ENCODE assay signal across 8 mouse cellular contexts in the genomic region with DNA sequence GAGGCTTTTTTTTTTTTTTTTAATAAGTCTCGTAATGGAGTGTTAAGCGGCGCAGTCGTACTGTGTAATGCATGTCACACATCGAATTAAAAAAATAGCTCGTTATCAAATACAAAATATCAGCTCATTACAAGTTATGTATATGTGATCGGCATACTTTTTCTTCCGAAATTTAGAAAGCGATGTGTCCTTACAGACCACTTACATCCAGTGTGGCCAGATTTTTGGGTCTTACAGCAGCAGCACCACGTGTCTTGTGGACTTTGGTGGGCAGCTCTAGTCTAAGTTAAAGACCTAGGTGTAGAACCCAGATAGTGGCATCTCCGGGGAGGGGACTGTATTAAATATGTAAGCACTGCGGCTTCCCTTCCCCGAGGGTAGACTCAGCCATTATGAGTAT. TPM values are rescaled to one million over a fixed set of nuclear protein-coding genes. Genes with fewer than 3 reads are reported as not detected.
DNase-seq lines count a peak whose midpoint lies in the region; ATAC-seq lines count a peak whose summit lies in the region.

No protein-coding gene starts in this region.

- intact Hi-C loops in left cerebral cortex, postnatal 4 days (cut with DNase I): no loop called here

- peak overlapping the region; percentile 93 for H3K4me3 ChIP-seq in embryonic facial prominence, embryonic 11.5 days (ENCODE audit: low read depth, low read length)
- peak overlapping the region; percentile 99 for H3K4me3 ChIP-seq in intestine, embryonic 15.5 days (replicated peaks)
- peak overlapping the region; percentile 99 for H3K4me3 ChIP-seq in midbrain, embryonic 14.5 days (replicated peaks; ENCODE audit: low read depth, low read length)

- peak overlapping the region; percentile 88 for H3K9ac ChIP-seq in embryonic facial prominence, embryonic 11.5 days (replicated peaks; ENCODE audit: low read length)
- peak overlapping the region; percentile 94 for H3K9ac ChIP-seq in intestine, embryonic 15.5 days
- H3K9ac ChIP-seq in midbrain, embryonic 14.5 days (replicated peaks; ENCODE audit: low read length): peak overlapping the region; percentile 88

- H3K27ac ChIP-seq in embryonic facial prominence, embryonic 11.5 days (replicated peaks; ENCODE audit: low read depth, low read length): no peak overlapping the region; the same call in 1 of the 2 replicates
- H3K27ac ChIP-seq in intestine, embryonic 15.5 days: peak overlapping the region; percentile 94
- H3K27ac ChIP-seq in midbrain, embryonic 14.5 days (replicated peaks; ENCODE audit: low read depth, low read length): no peak overlapping the region

- ATAC-seq in CD4-positive, CD25-positive, alpha-beta regulatory T cell, adult 4 months: peak; percentile 20
- ATAC-seq in embryonic facial prominence, embryonic 11.5 days (replicated peaks; ENCODE audit: insufficient number of reproducible peaks, low FRiP score, low TSS enrichment, low read depth): no peak
- peak; percentile 39 for ATAC-seq in intestine, embryonic 15.5 days
- ATAC-seq in midbrain, embryonic 14.5 days (ENCODE audit: low FRiP score, low TSS enrichment): no peak; the same call in 1 of the 2 replicates

- H3K4me2 ChIP-seq in embryonic facial prominence, embryonic 11.5 days (ENCODE audit: low read depth, low read length): peak overlapping the region; percentile 71
- H3K4me2 ChIP-seq in intestine, embryonic 15.5 days (replicated peaks): peak overlapping the region; percentile 77
- peak overlapping the region; percentile 76 for H3K4me2 ChIP-seq in midbrain, embryonic 14.5 days (ENCODE audit: low read length)

- no peaks in the 10 kb centered on the region for H3K9me3 ChIP-seq in embryonic facial prominence, embryonic 11.5 days (replicated peaks; ENCODE audit: control insufficient read depth, low read length)
- no peaks in the 10 kb centered on the region for H3K9me3 ChIP-seq in intestine, embryonic 15.5 days
- H3K9me3 ChIP-seq in midbrain, embryonic 14.5 days (ENCODE audit: control insufficient read depth, low read length): no peaks in the 10 kb centered on the region

- peaks cover 2% of the 10 kb centered on the region; the same call in 1 of the 2 replicates for H3K4me1 ChIP-seq in embryonic facial prominence, embryonic 11.5 days (ENCODE audit: control insufficient read depth, insufficient read depth, low read length)
- H3K4me1 ChIP-seq in intestine, embryonic 15.5 days (replicated peaks): peaks cover 12% of the 10 kb centered on the region; the same call in 1 of the 2 replicates
- peaks cover 24% of the 10 kb centered on the region for H3K4me1 ChIP-seq in midbrain, embryonic 14.5 days (ENCODE audit: control insufficient read depth, insufficient read depth, low read length)

- no peaks in the 10 kb centered on the region for H3K36me3 ChIP-seq in embryonic facial prominence, embryonic 11.5 days (replicated peaks; ENCODE audit: control insufficient read depth, insufficient read depth, low read depth, low read length)
- H3K36me3 ChIP-seq in intestine, embryonic 15.5 days: peaks cover 3% of the 10 kb centered on the region; the same call in 1 of the 2 replicates
- peaks cover 20% of the 10 kb centered on the region for H3K36me3 ChIP-seq in midbrain, embryonic 14.5 days (ENCODE audit: control insufficient read depth, insufficient read depth, low read length)

- no peaks in the 10 kb centered on the region for H3K27me3 ChIP-seq in embryonic facial prominence, embryonic 11.5 days (ENCODE audit: control insufficient read depth, insufficient read depth, low read length)
- no peaks in the 10 kb centered on the region for H3K27me3 ChIP-seq in intestine, embryonic 15.5 days (replicated peaks)
- H3K27me3 ChIP-seq in midbrain, embryonic 14.5 days (ENCODE audit: control insufficient read depth, insufficient read depth, low read length): no peaks in the 10 kb centered on the region

- 3% methylated on average over 13 of the region's 13 CpGs for WGBS in embryonic facial prominence, embryonic 11.5 days
- 1% methylated on average over 13 of the region's 13 CpGs for WGBS in intestine, embryonic 15.5 days
- WGBS in midbrain, embryonic 14.5 days: 2% methylated on average over 13 of the region's 13 CpGs

- DNase-seq in 3T3-L1 (ENCODE audit: low read depth, low spot score): peak; percentile 56
- peak; percentile 36 for DNase-seq in embryonic facial prominence, embryonic 11.5 days (ENCODE audit: low spot score)
- DNase-seq in midbrain, embryonic 14.5 days: peak; percentile 21
- no peak for DNase-seq in layer of hippocampus, postnatal 14 days (ENCODE audit: low spot score in 2 of 2)
- no peak for DNase-seq in left cerebral cortex, postnatal 4 days
- no peak for DNase-seq in right cerebral cortex, postnatal 14 days

RNA-seq across cellular contexts. Expression of a gene that starts 0.5 kb away (rescaled TPM):
- 10 to 100 TPM; 43.6 to 68.9 TPM for polyA plus RNA-seq in CD4-positive, CD25-positive, alpha-beta regulatory T cell, adult 4 months (2017; shearing (Covaris generic))
- 14.2 and 14.4 TPM in 2 replicates for polyA plus RNA-seq in embryonic facial prominence, embryonic 11.5 days (2014; fragmentation: Nextera tagmentation; extraction: Ambion mirVana)
- 13.3 and 15.8 TPM in 2 replicates for polyA plus RNA-seq in intestine, embryonic 15.5 days (2015; fragmentation: Nextera tagmentation; extraction: Ambion mirVana)
- polyA plus RNA-seq in midbrain, embryonic 14.5 days (2014; fragmentation: Nextera tagmentation; extraction: Ambion mirVana): 22.9 and 29.2 TPM in 2 replicates
- 10 to 100 TPM; 34.6 to 36.5 TPM for total RNA-seq in layer of hippocampus, postnatal 14 days (2021)
- total RNA-seq in left cerebral cortex, postnatal 4 days (2021): 10 to 100 TPM; 34.2 to 35.1 TPM

RNA-seq across cellular contexts. Expression of a gene that starts 30.9 kb away (rescaled TPM):
- 10 to 100 TPM; 93.1 to 95.5 TPM for polyA plus RNA-seq in CD4-positive, CD25-positive, alpha-beta regulatory T cell, adult 4 months (2017; shearing (Covaris generic))
- 259 and 274 TPM in 2 replicates for polyA plus RNA-seq in embryonic facial prominence, embryonic 11.5 days (2014; fragmentation: Nextera tagmentation; extraction: Ambion mirVana)
- 121 and 138 TPM in 2 replicates for polyA plus RNA-seq in intestine, embryonic 15.5 days (2015; fragmentation: Nextera tagmentation; extraction: Ambion mirVana)
- 92.6 and 145 TPM in 2 replicates for polyA plus RNA-seq in midbrain, embryonic 14.5 days (2014; fragmentation: Nextera tagmentation; extraction: Ambion mirVana)
- 10 to 100 TPM; 47.2 to 49.4 TPM for total RNA-seq in layer of hippocampus, postnatal 14 days (2021)
- total RNA-seq in left cerebral cortex, postnatal 4 days (2021): 10 to 100 TPM; 49.0 to 53.1 TPM

Comparison
In these comparisons a context has a peak if more than half of its experiments do, and no peak if none do; other contexts are left out.
1. DNase-seq: peak in 3T3-L1 (single experiment), embryonic facial prominence, embryonic 11.5 days (single experiment) and midbrain, embryonic 14.5 days (single experiment); none in layer of hippocampus, postnatal 14 days (0 of 2), left cerebral cortex, postnatal 4 days (single experiment) and right cerebral cortex, postnatal 14 days (single experiment).
2. ATAC-seq: peak in CD4-positive, CD25-positive, alpha-beta regulatory T cell, adult 4 months (single experiment) and intestine, embryonic 15.5 days (single experiment); none in embryonic facial prominence, embryonic 11.5 days (single experiment) and midbrain, embryonic 14.5 days (single experiment).
3. Peak in every context shown above with its lines, with median percentiles within 50 percentile points of each other: H3K4me2 ChIP-seq, H3K4me3 ChIP-seq and H3K9ac ChIP-seq.